Mouse (Mus musculus): Measurements from ENCODE around the gene Lgr4.
A peak's percentile ranks its signal among the peaks of the same experiment; 100 is the strongest.

The Lgr4 gene

GRCm38 (mm10) chr2:109949519-109949918 lies 32.1 kb downstream of the Lgr4 start:
- DNase-seq (ENCODE audit: low read depth, low spot score): no peak

GRCm38 (mm10) chr2:109950311-109950710 lies 32.9 kb downstream of the Lgr4 start:
- no peak for DNase-seq (ENCODE audit: low read depth, low spot score)

- DNase-seq (ENCODE audit: low read depth, low spot score): no peak
Observed at GRCm38 (mm10) chr2:109951050-109951449, 33.6 kb downstream of the Lgr4 start.

- DNase-seq (ENCODE audit: low read depth, low spot score): peak; percentile 32
Observed at GRCm38 (mm10) chr2:109953048-109953717, 35.7 kb downstream of the Lgr4 start.

- DNase-seq (ENCODE audit: low read depth, low spot score): no peak
Observed at GRCm38 (mm10) chr2:109953893-109954292, 36.4 kb downstream of the Lgr4 start.

GRCm38 (mm10) chr2:109955060-109955459 lies 37.6 kb downstream of the Lgr4 start:
- DNase-seq (ENCODE audit: low read depth, low spot score): no peak

- no peak for DNase-seq (ENCODE audit: low read depth, low spot score)
Observed at GRCm38 (mm10) chr2:109955910-109956309, 38.5 kb downstream of the Lgr4 start.

GRCm38 (mm10) chr2:109956785-109957184 lies 39.3 kb downstream of the Lgr4 start:
- no peak for DNase-seq (ENCODE audit: low read depth, low spot score)

- DNase-seq (ENCODE audit: low read depth, low spot score): no peak
Observed at GRCm38 (mm10) chr2:109958692-109959406, 41.4 kb downstream of the Lgr4 start.

- DNase-seq (ENCODE audit: low read depth, low spot score): no peak
Observed at GRCm38 (mm10) chr2:109959407-109960075, 42.1 kb downstream of the Lgr4 start.

GRCm38 (mm10) chr2:109960246-109960645 lies 42.8 kb downstream of the Lgr4 start:
- peak; percentile 18 for DNase-seq (ENCODE audit: low read depth, low spot score)

GRCm38 (mm10) chr2:109961174-109961573 lies 43.7 kb downstream of the Lgr4 start:
- no peak for DNase-seq (ENCODE audit: low read depth, low spot score)

GRCm38 (mm10) chr2:109963591-109964258 lies 46.3 kb downstream of the Lgr4 start:
- DNase-seq (ENCODE audit: low read depth, low spot score): no peak

GRCm38 (mm10) chr2:109965753-109966420 lies 48.4 kb downstream of the Lgr4 start:
- DNase-seq (ENCODE audit: low read depth, low spot score): no peak

GRCm38 (mm10) chr2:109966863-109967262 lies 49.4 kb downstream of the Lgr4 start:
- DNase-seq (ENCODE audit: low read depth, low spot score): no peak

- no peak for DNase-seq (ENCODE audit: low read depth, low spot score)
Observed at GRCm38 (mm10) chr2:109969381-109969780, 51.9 kb downstream of the Lgr4 start.

GRCm38 (mm10) chr2:109969926-109970532 lies 52.6 kb downstream of the Lgr4 start:
- no peak for DNase-seq (ENCODE audit: low read depth, low spot score)

GRCm38 (mm10) chr2:109970744-109971410 lies 53.4 kb downstream of the Lgr4 start:
- peak; percentile 17 for DNase-seq (ENCODE audit: low read depth, low spot score)

- DNase-seq (ENCODE audit: low read depth, low spot score): no peak
Observed at GRCm38 (mm10) chr2:109972310-109972709, 54.9 kb downstream of the Lgr4 start.

GRCm38 (mm10) chr2:109972922-109973321 lies 55.5 kb downstream of the Lgr4 start:
- no peak for DNase-seq (ENCODE audit: low read depth, low spot score)

GRCm38 (mm10) chr2:109974807-109975206 lies 57.4 kb downstream of the Lgr4 start:
- no peak for DNase-seq (ENCODE audit: low read depth, low spot score)

All from telencephalon, adult 2 months (tissue).